Mouse (Mus musculus) frontal cortex, postnatal 14 days (tissue): ENCODE results near the gene Lmod2.

Experiments
- DNase-seq, 2 experiments: peaks; one replicate each; pipeline ENCODE4 v3.0.0; 2022; ENCODE audit warnings: low spot score in 2 of 2

Gene Lmod2

GRCm38 (mm10) chr6:24602351-24602750 is 4.8 kb downstream of the Lmod2 start:
- DNase-seq = no peak

DNA sequence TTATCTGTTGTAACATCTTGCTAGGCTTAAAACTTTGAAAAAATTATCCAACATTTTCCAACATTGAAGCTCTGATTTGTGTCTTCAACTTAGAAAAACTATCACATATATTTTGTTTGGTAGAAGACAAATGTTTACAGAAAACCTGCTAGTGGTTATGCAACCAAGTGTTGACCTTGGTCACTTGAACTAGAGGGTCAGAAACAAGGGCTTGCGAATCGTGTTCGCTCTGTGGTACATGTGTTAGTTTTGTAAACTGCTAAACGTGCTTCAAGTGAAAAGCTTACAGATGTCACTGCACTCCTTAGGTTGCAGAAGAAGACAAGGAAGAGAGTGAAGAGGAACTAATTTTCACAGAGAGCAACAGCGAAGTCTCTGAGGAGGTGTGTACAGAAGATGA is 5.4 kb downstream of the Lmod2 start:
- no peak for DNase-seq

GRCm38 (mm10) chr6:24604289-24604688 is 6.7 kb downstream of the Lmod2 start:
- DNase-seq = no peak

GRCm38 (mm10) chr6:24605631-24606030 is 8.1 kb downstream of the Lmod2 start:
- DNase-seq = no peak

DNA sequence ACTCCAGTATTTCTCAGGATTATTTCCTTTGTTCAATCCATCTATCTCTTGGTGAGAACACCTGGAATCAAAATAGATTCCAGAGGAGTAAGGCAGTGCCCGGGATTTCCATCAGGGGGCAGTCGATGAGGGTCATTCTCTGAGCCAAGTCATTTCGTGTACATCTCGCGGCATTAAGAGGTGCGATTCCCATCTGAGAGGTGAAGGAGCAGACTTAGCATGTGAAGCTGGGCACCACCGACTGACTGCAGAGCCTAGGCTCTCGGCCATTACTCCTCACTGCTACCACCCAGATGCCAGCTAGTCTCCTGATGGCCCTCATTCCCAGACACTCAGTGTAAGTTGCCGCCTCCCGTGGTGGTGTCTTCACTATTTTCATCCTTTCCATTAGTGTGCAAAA is 8.9 kb downstream of the Lmod2 start:
- DNase-seq = no peak

DNA sequence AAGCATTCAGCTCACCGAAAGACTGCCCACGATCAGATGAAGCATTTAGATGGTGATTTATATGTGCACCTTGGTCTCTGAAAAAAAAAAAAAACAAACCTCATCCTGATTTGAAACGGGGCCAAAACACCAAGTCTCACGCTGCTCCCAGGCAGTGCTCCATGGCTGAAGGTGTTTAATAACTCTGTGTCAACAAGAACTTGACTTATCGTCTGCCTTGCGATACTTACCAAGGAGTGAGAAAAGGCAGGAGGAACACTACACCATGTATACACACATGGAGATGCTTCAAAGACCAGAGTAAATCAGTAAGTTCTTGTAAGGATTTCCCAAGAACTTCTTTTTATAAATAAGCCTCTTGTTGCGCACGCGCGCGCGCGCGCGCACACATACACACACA is 10.0 kb downstream of the Lmod2 start:
- DNase-seq = no peak

DNA sequence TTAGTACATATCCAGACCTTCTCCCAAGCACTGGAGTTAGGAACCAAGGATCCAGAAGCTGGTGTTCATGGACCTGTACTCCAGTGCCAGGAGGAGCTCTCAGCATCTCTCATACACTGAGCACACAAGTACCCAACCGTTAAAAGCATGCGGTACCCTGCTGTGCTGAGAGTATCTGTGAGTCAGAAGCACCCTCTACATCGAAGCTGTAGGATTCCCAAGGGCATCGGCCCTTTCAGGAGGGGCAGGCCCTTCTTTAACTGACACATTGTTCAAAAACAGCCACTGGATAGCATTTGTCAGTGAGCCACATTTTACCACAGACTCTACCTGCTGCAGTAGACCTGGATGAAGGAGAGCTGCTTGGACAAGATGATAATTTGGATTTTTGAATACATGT is 10.6 kb downstream of the Lmod2 start:
- no peak for DNase-seq

- no peak for DNase-seq
Observed at GRCm38 (mm10) chr6:24608682-24609081, 11.1 kb downstream of the Lmod2 start.

- no peak for DNase-seq
Observed at GRCm38 (mm10) chr6:24609531-24609930, 12.0 kb downstream of the Lmod2 start.

DNA sequence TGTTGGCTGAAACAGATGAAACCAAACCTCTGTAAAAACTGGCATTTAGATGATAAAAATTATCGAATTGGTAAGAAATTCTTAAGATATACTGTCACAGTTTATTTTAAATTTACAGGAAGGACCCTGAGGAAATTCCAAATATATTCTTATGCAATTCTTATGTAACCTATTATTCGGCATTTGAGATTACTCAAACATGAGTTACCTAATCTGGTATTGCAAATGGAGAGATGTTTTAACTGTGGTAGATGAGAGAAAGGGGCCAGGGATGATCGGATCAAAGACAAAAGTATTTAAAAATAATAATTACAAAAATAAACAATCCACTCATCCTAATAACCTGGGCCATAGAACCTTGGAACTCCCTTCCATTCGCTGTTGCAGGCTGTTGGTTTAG is 12.8 kb downstream of the Lmod2 start:
- no peak for DNase-seq

GRCm38 (mm10) chr6:24612074-24612755 is 14.7 kb downstream of the Lmod2 start:
- DNase-seq = no peak

GRCm38 (mm10) chr6:24613346-24613745 is 15.8 kb downstream of the Lmod2 start:
- DNase-seq = no peak

- DNase-seq = no peak
Observed at GRCm38 (mm10) chr6:24613918-24614317, 16.4 kb downstream of the Lmod2 start.

DNA sequence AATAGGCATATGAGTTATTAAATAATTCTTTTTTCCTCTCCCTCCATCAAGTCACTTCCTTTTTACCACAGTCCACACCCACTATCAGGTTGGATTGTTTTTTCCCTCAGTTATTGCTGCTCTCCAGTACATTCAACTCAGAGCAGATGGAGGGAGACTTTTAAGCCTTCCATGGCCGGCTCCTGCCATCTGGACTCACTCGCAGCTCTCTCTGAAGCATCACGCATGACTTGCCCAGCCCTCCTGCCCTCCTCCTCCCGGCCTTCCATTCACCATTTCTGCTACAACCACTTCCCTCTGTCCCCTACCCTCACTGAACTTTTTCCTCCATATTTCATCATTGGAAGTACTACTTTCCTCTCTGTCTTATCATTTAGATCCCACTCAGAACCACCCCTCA is 19.2 kb downstream of the Lmod2 start:
- no peak for DNase-seq

DNA sequence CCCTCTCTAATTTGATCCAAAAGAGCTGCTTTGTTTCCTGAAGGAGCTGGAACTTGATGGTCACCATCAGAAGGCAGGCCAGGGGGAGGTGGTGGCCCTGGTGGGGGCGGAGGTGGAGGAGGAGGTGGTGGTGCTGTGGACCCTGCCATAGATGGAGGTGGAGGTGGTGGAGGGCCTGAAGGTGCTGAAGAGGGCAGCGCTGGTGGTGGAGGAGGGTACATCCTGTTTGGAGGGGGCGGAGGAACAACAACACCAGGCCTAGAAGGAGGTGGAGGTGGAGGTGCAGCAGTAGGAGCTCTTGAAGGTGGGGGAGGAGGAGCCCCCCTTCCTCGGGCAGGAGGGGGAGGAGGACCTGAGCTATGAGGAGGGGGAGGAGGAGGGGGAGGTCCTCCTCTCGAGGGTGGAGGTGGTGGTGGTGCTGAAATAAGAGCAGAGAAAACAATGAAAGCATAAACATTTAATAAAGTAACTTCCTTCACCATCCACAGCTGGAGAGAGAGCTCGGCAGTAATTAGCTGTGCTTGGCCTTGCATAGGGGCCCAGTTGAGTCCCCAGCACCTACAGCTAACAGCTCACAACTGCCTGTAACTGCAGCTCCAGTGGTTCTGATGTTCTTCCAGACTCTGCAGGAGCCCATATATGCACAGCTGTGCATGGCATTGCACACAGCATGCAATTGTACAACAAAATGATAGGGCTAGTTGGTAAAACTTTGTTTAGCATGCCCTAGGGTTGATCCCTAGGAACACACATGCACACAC is 21.9 kb downstream of the Lmod2 start:
- DNase-seq = no peak

GRCm38 (mm10) chr6:24620936-24621335 is 23.4 kb downstream of the Lmod2 start:
- DNase-seq = no peak

GRCm38 (mm10) chr6:24622098-24622497 is 24.5 kb downstream of the Lmod2 start:
- DNase-seq = no peak

DNA sequence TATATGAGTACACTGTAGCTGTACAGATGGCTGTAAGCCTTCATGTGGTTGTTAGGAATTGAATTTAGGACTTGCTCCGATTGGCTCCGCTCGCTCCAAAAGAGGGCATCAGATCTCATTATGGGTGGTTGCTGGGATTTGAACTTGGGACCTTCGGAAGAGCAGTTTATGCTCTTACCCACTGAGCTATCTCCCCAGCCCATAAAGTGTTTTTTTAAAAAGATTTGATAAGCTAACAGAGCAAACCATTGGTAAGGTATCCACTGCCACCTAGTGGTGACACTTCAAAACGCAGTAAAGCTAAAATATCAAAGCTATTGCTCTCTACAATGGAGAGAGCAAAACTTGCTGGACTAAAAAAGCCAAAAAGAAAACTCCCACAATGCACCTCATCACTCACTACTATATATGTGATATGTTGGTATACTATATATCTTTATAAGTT is 30.0 kb downstream of the Lmod2 start:
- no peak for DNase-seq

GRCm38 (mm10) chr6:24628499-24628898 is 30.9 kb downstream of the Lmod2 start:
- DNase-seq = no peak

GRCm38 (mm10) chr6:24632061-24632460 is 34.5 kb downstream of the Lmod2 start:
- DNase-seq = no peak

GRCm38 (mm10) chr6:24634065-24634464 is 36.5 kb downstream of the Lmod2 start:
- DNase-seq = no peak

DNA sequence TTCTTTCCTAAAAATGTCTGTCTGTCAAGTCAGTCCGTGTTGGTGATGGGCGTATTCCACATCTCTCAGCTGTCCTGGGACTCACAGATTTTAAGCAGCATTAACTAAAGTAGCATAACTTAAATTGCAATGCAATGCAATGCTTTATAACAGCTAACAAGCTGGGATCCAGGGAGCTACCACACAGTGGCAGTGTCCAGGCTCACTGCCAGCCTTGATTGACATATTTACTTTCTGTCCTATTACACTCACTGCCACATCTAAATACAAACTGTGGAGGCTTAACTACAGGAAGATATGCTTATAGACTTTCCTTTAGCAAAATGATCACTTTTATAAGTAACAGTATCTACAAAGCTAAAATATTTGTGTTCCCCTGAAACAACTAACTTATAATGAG is 38.3 kb downstream of the Lmod2 start:
- no peak for DNase-seq

GRCm38 (mm10) chr6:24641286-24641685 is 43.7 kb downstream of the Lmod2 start:
- DNase-seq = no peak
